Mouse (Mus musculus) heart, postnatal 0 days (tissue): ENCODE measurements around the gene Zic4.

Experiments
- CTCF ChIP-seq: IDR thresholded peaks from 2 replicates; pipeline ENCODE4 v1.5.1; 2016; ENCODE audit warnings: antibody characterized with exemption, control low read depth, low read depth
- EP300 ChIP-seq: IDR thresholded peaks from 2 replicates; pipeline ENCODE4 v1.6.1; 2016; ENCODE audit warnings: antibody characterized with exemption, low read depth

DNA sequence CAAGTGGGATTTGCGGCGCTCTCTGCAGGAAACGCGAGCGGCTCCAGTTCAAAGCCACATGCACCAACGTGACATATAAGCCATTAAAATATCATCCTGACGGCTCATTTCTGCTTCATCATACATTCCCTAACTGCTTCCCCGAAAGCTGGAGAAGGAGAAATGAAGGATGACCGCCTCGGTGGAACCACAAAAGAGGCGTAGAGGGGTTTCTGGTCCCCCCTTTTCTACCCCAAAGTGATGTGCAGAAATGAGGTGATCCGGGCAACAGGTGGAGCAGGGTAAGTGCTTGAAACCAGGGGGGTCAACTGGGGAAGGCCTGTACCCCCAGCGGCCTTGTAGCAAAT is 6.7 kb downstream of the Zic4 start:
- no peak for TF ChIP-seq CTCF
- no peak for TF ChIP-seq EP300
